Mouse (Mus musculus): ENCODE data around the gene Efna2. TPM values are rescaled to one million over a fixed set of nuclear protein-coding genes. Genes with fewer than 3 reads are reported as not detected.

Gene Efna2
- polyA plus RNA-seq, 3 experiments from 2014 or later: not detected

GRCm38 (mm10) chr10:80169651-80170050, 9.6 kb upstream of the Efna2 start:
- no peak for ATAC-seq

- ATAC-seq: no peak
These were observed 9.2 kb upstream of the Efna2 start for GRCm38 (mm10) chr10:80170052-80170451.

GRCm38 (mm10) chr10:80170601-80171021, 8.7 kb upstream of the Efna2 start:
- no peak for ATAC-seq

GRCm38 (mm10) chr10:80171252-80171651, 8.0 kb upstream of the Efna2 start:
- ATAC-seq: no peak

GRCm38 (mm10) chr10:80171760-80172526, 7.3 kb upstream of the Efna2 start:
- ATAC-seq: no peak

GRCm38 (mm10) chr10:80172527-80173292, 6.6 kb upstream of the Efna2 start, which contains the start of gene 1600002K03Rik:
Gene 1600002K03Rik, plus strand, starts transcription at chr10:80172944.
- peak; percentile 85 for ATAC-seq

- no peak for ATAC-seq
These were observed 5.9 kb upstream of the Efna2 start for GRCm38 (mm10) chr10:80173358-80173757.

GRCm38 (mm10) chr10:80173955-80174640, 5.2 kb upstream of the Efna2 start:
- no peak for ATAC-seq

GRCm38 (mm10) chr10:80174705-80175104, 4.6 kb upstream of the Efna2 start:
- no peak for ATAC-seq

- no peak for ATAC-seq
These were observed 3.6 kb upstream of the Efna2 start for GRCm38 (mm10) chr10:80175536-80176269.

- no peak for ATAC-seq
These were observed 2.9 kb upstream of the Efna2 start for GRCm38 (mm10) chr10:80176270-80176834.

- no peak for ATAC-seq
These were observed 1.6 kb upstream of the Efna2 start for GRCm38 (mm10) chr10:80177441-80178279.

- no peak for ATAC-seq
These were observed 1.0 kb downstream of the Efna2 start for GRCm38 (mm10) chr10:80180288-80180687.

GRCm38 (mm10) chr10:80180823-80181222, 1.5 kb downstream of the Efna2 start:
- ATAC-seq: no peak

GRCm38 (mm10) chr10:80182547-80182946, 3.3 kb downstream of the Efna2 start:
- ATAC-seq: no peak

GRCm38 (mm10) chr10:80186649-80187048, 7.4 kb downstream of the Efna2 start:
- ATAC-seq: no peak

GRCm38 (mm10) chr10:80187739-80188138, 8.5 kb downstream of the Efna2 start:
- no peak for ATAC-seq

GRCm38 (mm10) chr10:80188453-80189024, 9.3 kb downstream of the Efna2 start:
- ATAC-seq: no peak

- no peak for ATAC-seq
These were observed 10.7 kb downstream of the Efna2 start for GRCm38 (mm10) chr10:80189999-80190398.

GRCm38 (mm10) chr10:80190491-80191051, 11.3 kb downstream of the Efna2 start:
- no peak for ATAC-seq

Measured in inflammation-experienced regulatory T-cells, adult 6 months (primary cell).